Mouse (Mus musculus) thymus, adult 2 months (tissue): ENCODE results near the gene Trh.

Source experiments
- CTCF ChIP-seq: fragments of 200-500 bp; IDR thresholded peaks from 2 replicates; pipeline ENCODE4 v1.5.1; 2012; ENCODE audit warnings: mild to moderate bottlenecking, control low read depth, low read length, moderate library complexity, borderline replicate concordance; ENCODE audit not compliant: control insufficient read depth, poor library complexity, insufficient read depth; ENCODE audit errors: extremely low read depth
- POLR2A ChIP-seq: fragments of 200-500 bp; IDR thresholded peaks from 2 replicates; pipeline ENCODE4 v1.6.1; 2012; ENCODE audit warnings: mild to moderate bottlenecking, low read length, control low read depth, moderate library complexity; ENCODE audit not compliant: control insufficient read depth, poor library complexity, insufficient read depth; ENCODE audit errors: extremely low read depth

DNA sequence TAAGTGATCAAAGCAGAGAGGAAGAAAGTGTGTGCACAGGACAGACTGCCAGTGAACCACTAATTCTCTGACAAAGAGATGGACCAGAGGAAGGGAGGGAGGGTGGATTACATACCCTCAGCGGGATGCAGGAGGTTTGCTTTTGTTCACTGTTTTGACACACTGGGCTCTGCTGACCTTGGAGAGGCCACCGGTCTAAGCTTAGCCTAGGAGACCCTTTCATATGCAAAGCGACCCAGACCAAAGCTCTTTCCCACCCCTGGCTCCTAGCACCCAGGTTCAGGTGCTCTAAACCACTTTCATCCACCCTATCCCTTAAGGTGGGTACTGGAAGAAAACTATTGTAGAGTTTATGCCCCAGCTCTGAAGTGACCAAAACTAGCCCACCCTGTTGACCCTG lies 1.9 kb upstream of the Trh start:
- TF ChIP-seq CTCF (no peak), POLR2A (no peak)
